Mouse (Mus musculus): ENCODE results near the gene Olfr123. TPM values are rescaled to one million over a fixed set of nuclear protein-coding genes. Genes with fewer than 3 reads are reported as not detected.

Olfr123 gene
- not detected in 2 replicates for polyA plus RNA-seq (2016; fragmentation: Nextera tagmentation; extraction: Ambion mirVana)

DNA sequence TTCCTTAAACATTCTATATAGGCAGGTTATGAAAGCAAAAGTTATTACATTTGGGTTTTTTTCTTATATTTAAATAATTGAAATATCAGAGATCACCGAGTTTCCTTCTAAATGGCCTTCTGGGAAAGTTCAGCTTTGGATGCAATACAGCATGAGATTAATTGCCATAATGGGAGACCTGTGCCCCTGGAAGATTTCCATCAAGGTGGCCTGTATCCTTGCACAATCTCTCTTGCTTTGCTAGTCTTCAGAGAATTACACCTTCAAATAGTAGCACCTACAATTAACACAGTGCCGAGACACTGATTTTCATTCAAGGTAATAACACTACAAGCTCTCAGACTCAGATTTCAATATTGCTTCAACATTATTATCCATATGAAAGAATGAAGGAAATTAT lies at the start of gene Olfr123:
Gene Olfr123 (plus strand): TSS at position 301 of the 400 bp plus-strand sequence.
- Histone ChIP-seq H3K9ac (no peak within 1 kb of the TSS), H3K27me3 (replicated peaks) (no peaks in the 10 kb centered on the region), H3K4me3 (no peak within 1 kb of the TSS), H3K27ac (ENCODE audit: poor library complexity, severe bottlenecking) (no peak within 1 kb of the TSS), H3K4me1 (replicated peaks) (no peaks in the 10 kb centered on the region), H3K4me2 (no peak within 1 kb of the TSS), H3K36me3 (no peaks in the 10 kb centered on the region), H3K9me3 (replicated peaks) (peaks cover 4% of the 10 kb centered on the region)
- no peak for ATAC-seq (ENCODE audit: insufficient number of reproducible peaks, low FRiP score)
- WGBS: 72% methylated on average over 2 of the region's 2 CpGs

DNA sequence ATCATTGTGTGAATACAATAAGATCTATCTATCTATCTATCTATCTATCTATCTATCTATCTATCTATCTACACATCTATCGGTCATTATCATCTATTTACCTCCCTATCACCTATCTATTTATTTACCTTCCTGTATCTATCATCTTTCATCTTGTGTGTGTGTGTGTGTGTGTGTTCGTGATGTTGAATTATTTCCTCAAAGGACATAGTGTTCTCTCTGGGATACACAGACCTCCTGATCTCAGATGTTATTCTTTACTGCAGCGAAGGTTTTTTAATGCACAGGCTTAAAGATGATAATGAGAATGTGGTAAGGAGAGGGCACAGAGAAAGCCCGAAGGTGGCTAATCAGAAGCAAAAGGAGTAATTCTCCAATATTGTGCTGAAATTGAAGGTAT lies 25.0 kb upstream of the Olfr123 start, which contains the start of gene Olfr122:
Gene Olfr122 (plus strand): TSS at position 301 of the 400 bp plus-strand sequence.
- 73% methylated on average over 4 of the region's 4 CpGs for WGBS
- ATAC-seq (ENCODE audit: insufficient number of reproducible peaks, low FRiP score): no peak

DNA sequence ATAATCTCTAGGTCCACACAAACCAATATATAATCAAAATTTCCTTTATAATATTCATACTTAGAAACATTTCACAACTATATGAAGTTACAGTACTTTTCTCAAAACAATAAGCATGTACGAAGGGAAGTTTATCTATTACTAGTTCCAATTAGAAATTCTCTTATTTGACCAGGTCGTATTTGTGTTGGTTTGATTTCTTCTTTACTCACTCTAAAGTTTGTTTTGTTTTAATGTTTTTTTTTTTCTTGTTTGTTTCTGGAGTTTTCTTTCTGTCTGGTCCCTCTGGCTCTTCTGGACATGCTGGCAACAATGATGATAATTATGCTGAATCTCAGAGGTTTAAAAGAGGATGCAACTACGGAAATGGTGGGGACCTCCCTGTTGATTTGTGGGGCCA lies 6.3 kb downstream of the Olfr123 start, which contains the start of gene Olfr124:
Gene Olfr124 (plus strand): TSS at position 301 of the 400 bp plus-strand sequence.
- Histone ChIP-seq H3K27me3 (replicated peaks) (no peaks in the 10 kb centered on the region), H3K36me3 (no peaks in the 10 kb centered on the region), H3K9ac (no peak within 1 kb of the TSS), H3K27ac (ENCODE audit: poor library complexity, severe bottlenecking) (no peak within 1 kb of the TSS), H3K4me3 (no peak within 1 kb of the TSS), H3K4me2 (no peak within 1 kb of the TSS), H3K4me1 (replicated peaks) (no peaks in the 10 kb centered on the region), H3K9me3 (replicated peaks) (peaks cover 4% of the 10 kb centered on the region)
- 77% methylated on average over 3 of the region's 3 CpGs for WGBS
- no peak for ATAC-seq (ENCODE audit: insufficient number of reproducible peaks, low FRiP score)

More for the DNA sequence above, 25.0 kb upstream of the Olfr123 start, which contains the start of gene Olfr122:
- Histone ChIP-seq H3K4me1 (replicated peaks) (no peaks in the 10 kb centered on the region), H3K4me2 (no peak within 1 kb of the TSS), H3K27me3 (replicated peaks) (no peaks in the 10 kb centered on the region), H3K27ac (ENCODE audit: poor library complexity, severe bottlenecking) (no peak within 1 kb of the TSS), H3K4me3 (no peak within 1 kb of the TSS), H3K9me3 (replicated peaks) (0 out of 2 replicates have a peak, but pooled peaks cover 3% of the 10 kb centered on the region), H3K36me3 (no peaks in the 10 kb centered on the region), H3K9ac (no peak within 1 kb of the TSS)

DNA sequence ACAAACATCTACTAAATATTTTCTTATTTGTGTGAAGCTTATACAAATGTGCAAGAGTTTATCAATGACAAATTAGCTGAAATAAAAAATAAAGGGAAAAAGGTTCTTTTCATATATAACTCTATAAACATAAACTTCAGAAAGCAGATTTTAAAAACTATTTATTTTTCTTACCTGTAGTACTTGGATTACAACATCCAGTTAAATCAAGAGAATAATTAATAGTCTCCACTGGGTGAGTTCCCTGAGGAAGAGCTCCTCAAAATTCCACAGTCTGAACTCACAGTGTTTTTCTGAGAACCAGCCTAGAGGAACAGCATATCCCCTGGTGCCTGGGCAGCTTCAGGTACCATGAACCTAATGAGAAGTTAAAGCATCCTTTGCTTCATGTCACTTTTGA lies 39.3 kb downstream of the Olfr123 start, which contains the start of gene Olfr125:
Gene Olfr125 (plus strand): TSS at position 301 of the 400 bp plus-strand sequence.
- Histone ChIP-seq H3K36me3 (no peaks in the 10 kb centered on the region), H3K27ac (ENCODE audit: poor library complexity, severe bottlenecking) (no peak within 1 kb of the TSS), H3K4me1 (replicated peaks) (no peaks in the 10 kb centered on the region), H3K9me3 (replicated peaks) (no peaks in the 10 kb centered on the region), H3K27me3 (replicated peaks) (no peaks in the 10 kb centered on the region), H3K4me2 (no peak within 1 kb of the TSS), H3K4me3 (no peak within 1 kb of the TSS), H3K9ac (no peak within 1 kb of the TSS)
- no peak for ATAC-seq (ENCODE audit: insufficient number of reproducible peaks, low FRiP score)

- Histone ChIP-seq H3K36me3 (no peaks in the 10 kb centered on the region), H3K4me1 (replicated peaks) (no peaks in the 10 kb centered on the region), H3K4me3 (no peak within 1 kb of the TSS), H3K9ac (no peak within 1 kb of the TSS), H3K9me3 (replicated peaks) (no peaks in the 10 kb centered on the region), H3K27ac (ENCODE audit: poor library complexity, severe bottlenecking) (no peak within 1 kb of the TSS), H3K27me3 (replicated peaks) (no peaks in the 10 kb centered on the region), H3K4me2 (no peak within 1 kb of the TSS)
- no peak for ATAC-seq (ENCODE audit: insufficient number of reproducible peaks, low FRiP score)
These were observed 53.9 kb downstream of the Olfr123 start, which contains the start of gene Olfr126 for GRCm38 (mm10) chr17:37847183-37847582. Olfr126 (plus strand) TSS chr17:37847483.

Other genes starting within 250 kb of the Olfr123 start
- not detected in 2 replicates for gene Olfr112, start 224.1 kb upstream of the Olfr123 start, polyA plus RNA-seq (2016; fragmentation: Nextera tagmentation; extraction: Ambion mirVana)
- gene Olfr113, start 215.9 kb upstream of the Olfr123 start, polyA plus RNA-seq (2016; fragmentation: Nextera tagmentation; extraction: Ambion mirVana): not detected in 2 replicates
- gene Olfr114, start 200.8 kb upstream of the Olfr123 start, polyA plus RNA-seq (2016; fragmentation: Nextera tagmentation; extraction: Ambion mirVana): not detected in 2 replicates
- not detected in 2 replicates for gene Olfr115, start 166.4 kb upstream of the Olfr123 start, polyA plus RNA-seq (2016; fragmentation: Nextera tagmentation; extraction: Ambion mirVana)
- gene Olfr116, start 166.3 kb upstream of the Olfr123 start, polyA plus RNA-seq (2016; fragmentation: Nextera tagmentation; extraction: Ambion mirVana): not detected in 2 replicates
- not detected in 2 replicates for gene Olfr117, start 129.7 kb upstream of the Olfr123 start, polyA plus RNA-seq (2016; fragmentation: Nextera tagmentation; extraction: Ambion mirVana)
- not detected in 2 replicates for gene Olfr118, start 126.5 kb upstream of the Olfr123 start, polyA plus RNA-seq (2016; fragmentation: Nextera tagmentation; extraction: Ambion mirVana)
- not detected in 2 replicates for gene Olfr119, start 97.0 kb upstream of the Olfr123 start, polyA plus RNA-seq (2016; fragmentation: Nextera tagmentation; extraction: Ambion mirVana)
- gene Olfr120, start 71.7 kb upstream of the Olfr123 start, polyA plus RNA-seq (2016; fragmentation: Nextera tagmentation; extraction: Ambion mirVana): not detected in 2 replicates
- gene Olfr121, start 44.7 kb upstream of the Olfr123 start, polyA plus RNA-seq (2016; fragmentation: Nextera tagmentation; extraction: Ambion mirVana): not detected in 2 replicates
- gene Olfr122, start 24.9 kb upstream of the Olfr123 start, polyA plus RNA-seq (2016; fragmentation: Nextera tagmentation; extraction: Ambion mirVana): not detected in 2 replicates
- not detected in 2 replicates for gene Olfr124, start 6.4 kb downstream of the Olfr123 start, polyA plus RNA-seq (2016; fragmentation: Nextera tagmentation; extraction: Ambion mirVana)
- gene Olfr125, start 39.4 kb downstream of the Olfr123 start, polyA plus RNA-seq (2016; fragmentation: Nextera tagmentation; extraction: Ambion mirVana): not detected in 2 replicates
- gene Olfr126, start 54.0 kb downstream of the Olfr123 start, polyA plus RNA-seq (2016; fragmentation: Nextera tagmentation; extraction: Ambion mirVana): not detected in 2 replicates
- not detected in 2 replicates for gene Olfr127, start 106.9 kb downstream of the Olfr123 start, polyA plus RNA-seq (2016; fragmentation: Nextera tagmentation; extraction: Ambion mirVana)
- gene Olfr128, start 127.0 kb downstream of the Olfr123 start, polyA plus RNA-seq (2016; fragmentation: Nextera tagmentation; extraction: Ambion mirVana): not detected in 2 replicates
- not detected in 2 replicates for gene Olfr761, start 159.6 kb downstream of the Olfr123 start, polyA plus RNA-seq (2016; fragmentation: Nextera tagmentation; extraction: Ambion mirVana)